8 mouse cellular contexts compared by ENCODE assay signal in the genomic region with DNA sequence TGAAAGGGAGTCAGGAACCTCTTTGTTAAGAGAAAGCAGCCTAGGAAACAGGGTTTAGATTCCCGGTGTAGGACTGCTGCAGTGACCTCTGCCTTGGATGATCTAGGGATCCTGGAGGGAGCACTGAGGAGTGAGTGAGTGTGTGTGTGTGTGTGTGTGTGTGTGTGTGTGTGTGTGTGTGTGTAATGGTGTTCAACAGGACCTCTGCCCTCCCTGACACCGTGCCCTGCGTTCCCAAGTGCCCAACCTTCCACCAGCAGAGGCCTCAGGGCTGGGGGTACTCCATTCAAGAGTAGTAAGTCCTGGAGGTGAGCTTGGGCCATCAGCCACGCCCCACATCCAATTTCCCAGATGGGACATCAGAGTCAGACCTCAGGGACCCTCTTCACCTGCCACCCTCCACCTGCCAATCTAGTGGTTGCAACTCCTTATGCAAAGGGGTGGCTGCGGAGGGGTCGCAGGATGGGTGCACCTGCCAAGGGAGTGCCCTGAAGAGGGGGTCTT. TPM values are rescaled to one million over a fixed set of nuclear protein-coding genes. Genes with fewer than 3 reads are reported as not detected.
DNase-seq lines count a peak whose midpoint lies in the region; ATAC-seq and TF ChIP-seq lines count a peak whose summit lies in the region.
"Had no signal": no experiment of that assay in that cellular context is flagged by ENCODE, and none has a peak within 500 bp of the region (broad histone marks: within the 10 kb centered on the region; RNA-seq: fewer than 3 reads in every experiment).

No protein-coding gene starts in this region.

- no peak for DNase-seq in lung, postnatal 36 days
- DNase-seq in limb, embryonic 14.5 days (ENCODE audit: low spot score), result no peak
- DNase-seq in spleen, adult 18-20 months, result no peak

- H3K4me3 ChIP-seq in lung, embryonic 15.5 days, result peak overlapping the region; percentile 56
- H3K4me3 ChIP-seq in forebrain, embryonic 16.5 days (replicated peaks; ENCODE audit: low read length), result peak overlapping the region; percentile 64
- H3K4me3 ChIP-seq in limb, embryonic 14.5 days (replicated peaks; ENCODE audit: low read length), result peak overlapping the region; percentile 61
- peak overlapping the region; percentile 58 for H3K4me3 ChIP-seq in stomach, embryonic 14.5 days (ENCODE audit: low read depth, low read length)

- peak overlapping the region; percentile 100 for H3K4me2 ChIP-seq in lung, embryonic 15.5 days
- H3K4me2 ChIP-seq in forebrain, embryonic 16.5 days (ENCODE audit: low read length), result peak overlapping the region; percentile 88
- peak overlapping the region; percentile 100 for H3K4me2 ChIP-seq in limb, embryonic 14.5 days (replicated peaks; ENCODE audit: low read depth, low read length, severe bottlenecking)
- H3K4me2 ChIP-seq in stomach, embryonic 14.5 days (replicated peaks; ENCODE audit: low read depth, low read length), result peak overlapping the region; percentile 99

- no peaks in the 10 kb centered on the region for H3K9me3 ChIP-seq in lung, embryonic 15.5 days
- no peaks in the 10 kb centered on the region for H3K9me3 ChIP-seq in forebrain, embryonic 16.5 days (ENCODE audit: control insufficient read depth, low read length)
- H3K9me3 ChIP-seq in limb, embryonic 14.5 days (ENCODE audit: control insufficient read depth, low read length), result no peaks in the 10 kb centered on the region
- no peaks in the 10 kb centered on the region for H3K9me3 ChIP-seq in stomach, embryonic 14.5 days (ENCODE audit: control insufficient read depth, low read depth, low read length)

- TF ChIP-seq POLR2A in limb, embryonic 14.5 days (IDR thresholded peaks at IDR 0.05; ENCODE audit: borderline replicate concordance, extremely low read depth, insufficient read depth, insufficient read length), result no peak

- no peak overlapping the region for H3K27ac ChIP-seq in lung, embryonic 15.5 days
- no peak overlapping the region for H3K27ac ChIP-seq in forebrain, embryonic 16.5 days (ENCODE audit: low read length)
- no peak overlapping the region for H3K27ac ChIP-seq in limb, embryonic 14.5 days (replicated peaks; ENCODE audit: low read depth, low read length)
- no peak overlapping the region for H3K27ac ChIP-seq in stomach, embryonic 14.5 days (ENCODE audit: low read length)

- H3K36me3 ChIP-seq in lung, embryonic 15.5 days, result no peaks in the 10 kb centered on the region
- no peaks in the 10 kb centered on the region for H3K36me3 ChIP-seq in forebrain, embryonic 16.5 days (ENCODE audit: control insufficient read depth, insufficient read depth)
- H3K36me3 ChIP-seq in limb, embryonic 14.5 days (ENCODE audit: control insufficient read depth, insufficient read depth, low read length), result no peaks in the 10 kb centered on the region
- H3K36me3 ChIP-seq in stomach, embryonic 14.5 days (ENCODE audit: control insufficient read depth, insufficient read depth, low read length), result no peaks in the 10 kb centered on the region

- H3K9ac ChIP-seq in lung, embryonic 15.5 days, result no peak overlapping the region
- peak overlapping the region; percentile 93 for H3K9ac ChIP-seq in forebrain, embryonic 16.5 days (replicated peaks; ENCODE audit: low read depth, low read length)
- peak overlapping the region; percentile 61 for H3K9ac ChIP-seq in limb, embryonic 14.5 days (ENCODE audit: low read depth, low read length, severe bottlenecking)
- no peak overlapping the region for H3K9ac ChIP-seq in stomach, embryonic 14.5 days (replicated peaks; ENCODE audit: low read depth, low read length)

- H3K27me3 ChIP-seq in lung, embryonic 15.5 days, result peaks cover 31% of the 10 kb centered on the region
- H3K27me3 ChIP-seq in forebrain, embryonic 16.5 days (replicated peaks; ENCODE audit: control insufficient read depth, insufficient read depth, low read length), result no peaks in the 10 kb centered on the region
- H3K27me3 ChIP-seq in limb, embryonic 14.5 days (ENCODE audit: control insufficient read depth, insufficient read depth, low read length), result peaks cover 16% of the 10 kb centered on the region; the same call in 1 of the 2 replicates
- no peaks in the 10 kb centered on the region for H3K27me3 ChIP-seq in stomach, embryonic 14.5 days (ENCODE audit: control insufficient read depth, insufficient read depth, low read length)

- WGBS in lung, embryonic 15.5 days, result 24% methylated on average over 6 of the region's 6 CpGs
- 15% methylated on average over 6 of the region's 6 CpGs for WGBS in forebrain, embryonic 16.5 days
- 29% methylated on average over 6 of the region's 6 CpGs for WGBS in limb, embryonic 14.5 days
- 21% methylated on average over 6 of the region's 6 CpGs for WGBS in stomach, embryonic 14.5 days

- peaks cover 15% of the 10 kb centered on the region for H3K4me1 ChIP-seq in lung, embryonic 15.5 days
- peaks cover 18% of the 10 kb centered on the region for H3K4me1 ChIP-seq in forebrain, embryonic 16.5 days (replicated peaks; ENCODE audit: control insufficient read depth, insufficient read depth, low read length)
- peaks cover 6% of the 10 kb centered on the region; the same call in 1 of the 2 replicates for H3K4me1 ChIP-seq in limb, embryonic 14.5 days (ENCODE audit: control insufficient read depth, insufficient read depth, low read length)
- H3K4me1 ChIP-seq in stomach, embryonic 14.5 days (ENCODE audit: control insufficient read depth, insufficient read depth, low read length), result peaks cover 9% of the 10 kb centered on the region; the same call in 1 of the 2 replicates

- ATAC-seq in lung, embryonic 15.5 days (ENCODE audit: borderline replicate concordance, extremely low read depth, low FRiP score, low TSS enrichment), result no peak
- ATAC-seq in forebrain, embryonic 16.5 days, result no peak; the same call in 1 of the 2 replicates
- ATAC-seq in limb, embryonic 14.5 days (ENCODE audit: low FRiP score, low read depth), result no peak
- peak; percentile 21; the same call in 1 of the 2 replicates for ATAC-seq in stomach, embryonic 14.5 days (ENCODE audit: insufficient number of reproducible peaks, insufficient read depth, low FRiP score, low read depth)
- no peak for ATAC-seq in CD4-positive, CD25-positive, alpha-beta regulatory T cell, adult 4 months
- ATAC-seq: activated CD4-positive, CD25-positive, alpha-beta regulatory T cell, adult 4 months had no signal

RNA-seq across cellular contexts. Expression of gene Adam11, which starts 0.4 kb away (rescaled TPM):
- 6.1 and 6.3 TPM in 2 replicates for polyA plus RNA-seq in lung, embryonic 15.5 days (2015; fragmentation: Nextera tagmentation; extraction: Ambion mirVana)
- 21.4 and 33.7 TPM in 2 replicates for polyA plus RNA-seq in forebrain, embryonic 16.5 days (2015; fragmentation: Nextera tagmentation; extraction: Ambion mirVana)
- 21.0 and 23.8 TPM in 2 replicates for polyA plus RNA-seq in limb, embryonic 14.5 days (2012; rRNA removed)
- 5.6 and 8.3 TPM in 2 replicates for polyA plus RNA-seq in limb, embryonic 14.5 days (2014; fragmentation: Nextera tagmentation; extraction: Ambion mirVana)
- polyA plus RNA-seq in stomach, embryonic 14.5 days (2014; fragmentation: Nextera tagmentation; extraction: Ambion mirVana), result 5.5 and 6.8 TPM in 2 replicates
- polyA plus RNA-seq in CD4-positive, CD25-positive, alpha-beta regulatory T cell, adult 4 months (2017; shearing (Covaris generic)), result not detected
- polyA plus RNA-seq: activated CD4-positive, CD25-positive, alpha-beta regulatory T cell, adult 4 months had no signal

RNA-seq across cellular contexts. Expression of gene Gjc1, which starts 58.6 kb away (rescaled TPM):
- polyA plus RNA-seq in lung, embryonic 15.5 days (2015; fragmentation: Nextera tagmentation; extraction: Ambion mirVana), result 71.5 and 76.5 TPM in 2 replicates
- 41.9 and 47.9 TPM in 2 replicates for polyA plus RNA-seq in forebrain, embryonic 16.5 days (2015; fragmentation: Nextera tagmentation; extraction: Ambion mirVana)
- 76.6 and 80.0 TPM in 2 replicates for polyA plus RNA-seq in limb, embryonic 14.5 days (2012; rRNA removed)
- 59.6 and 67.5 TPM in 2 replicates for polyA plus RNA-seq in limb, embryonic 14.5 days (2014; fragmentation: Nextera tagmentation; extraction: Ambion mirVana)
- 57.0 and 64.8 TPM in 2 replicates for polyA plus RNA-seq in stomach, embryonic 14.5 days (2014; fragmentation: Nextera tagmentation; extraction: Ambion mirVana)
- under 1 TPM in 1 of 2 experiments, not detected in 1; 0.28 TPM for polyA plus RNA-seq in CD4-positive, CD25-positive, alpha-beta regulatory T cell, adult 4 months (2017; shearing (Covaris generic))

Comparison
In these comparisons a context has a peak if more than half of its experiments do, and no peak if none do; other contexts are left out.
1. H3K9ac ChIP-seq: peak in forebrain, embryonic 16.5 days (single experiment) and limb, embryonic 14.5 days (single experiment); none in lung, embryonic 15.5 days (single experiment) and stomach, embryonic 14.5 days (single experiment).
2. RNA of gene Gjc1, which starts 58.6 kb away (polyA plus RNA-seq): 59.6 to 80.0 TPM in limb, embryonic 14.5 days, 71.5 to 76.5 TPM in lung, embryonic 15.5 days, 57.0 to 64.8 TPM in stomach, embryonic 14.5 days and 41.9 to 47.9 TPM in forebrain, embryonic 16.5 days; 0.28 TPM in CD4-positive, CD25-positive, alpha-beta regulatory T cell, adult 4 months; every median in the first group is over 10 times any median in the second.
3. Peak in every context shown above with its lines, with median percentiles within 50 percentile points of each other: H3K4me2 ChIP-seq and H3K4me3 ChIP-seq.